Mouse (Mus musculus) C2C12 (cell line): ENCODE results near the gene Tox2. TPM values are rescaled to one million over a fixed set of nuclear protein-coding genes. Genes with fewer than 3 reads are reported as not detected.
A peak's percentile ranks its signal among the peaks of the same experiment; 100 is the strongest.

Source experiments
- H3K27me3 ChIP-seq: one replicate; pipeline ENCODE4 v1.6.1; 2011; ENCODE audit not compliant: control insufficient read depth, insufficient read depth, insufficient read length
- H3K36me3 ChIP-seq: one replicate; pipeline ENCODE4 v1.6.1; 2011; ENCODE audit not compliant: control insufficient read depth, insufficient read depth
- H3K4me3 ChIP-seq: one replicate; pipeline ENCODE4 v1.5.1; 2011; ENCODE audit warnings: mild to moderate bottlenecking, control low read depth; ENCODE audit not compliant: poor library complexity, insufficient read depth, severe bottlenecking
- H3K79me2 ChIP-seq: one replicate; pipeline ENCODE4 v1.6.1; 2011; ENCODE audit not compliant: control insufficient read depth, insufficient read depth
- H3K79me3 ChIP-seq: one replicate; pipeline ENCODE4 v1.6.1; 2011; ENCODE audit warnings: low read depth, control low read depth
- H3ac ChIP-seq: one replicate; pipeline ENCODE3; 2011; ENCODE audit warnings: low read depth; ENCODE audit not compliant: control insufficient read depth, insufficient read length
- CEBPB ChIP-seq: IDR thresholded peaks from one replicate; pipeline ENCODE4 v1.6.1; 2011; ENCODE audit warnings: low read depth, mild to moderate bottlenecking, control low read depth, moderate library complexity
- CTCF ChIP-seq: IDR thresholded peaks from one replicate; pipeline ENCODE4 v1.5.1; 2011; ENCODE audit not compliant: control insufficient read depth, insufficient read depth, insufficient read length
- FOSL1 ChIP-seq: IDR thresholded peaks from one replicate; pipeline ENCODE4 v1.8.0; 2011; ENCODE audit warnings: mild to moderate bottlenecking, low read length; ENCODE audit not compliant: poor library complexity, insufficient read depth, severe bottlenecking
- MAX ChIP-seq: IDR thresholded peaks from one replicate; pipeline ENCODE4 v1.6.1; 2011; ENCODE audit warnings: mild to moderate bottlenecking, control low read depth
- MYOD1 ChIP-seq: IDR thresholded peaks from one replicate; pipeline ENCODE4 v1.6.1; 2011; ENCODE audit warnings: low read depth; ENCODE audit not compliant: control insufficient read depth, insufficient read length
- MYOG ChIP-seq: IDR thresholded peaks from one replicate; pipeline ENCODE4 v1.6.1; 2011; ENCODE audit not compliant: control insufficient read depth, insufficient read length; ENCODE audit errors: extremely low read depth
- USF1 ChIP-seq: IDR thresholded peaks from one replicate; pipeline ENCODE4 v1.6.1; 2011; ENCODE audit warnings: low read depth, mild to moderate bottlenecking, control low read depth, moderate library complexity
- long read RNA-seq, 2 experiments: library from polyadenylated mRNA; unstranded; transcript quantifications; one replicate each; pipeline ENCODE4 v2.0.0; 2019 to 2020
- polyA plus RNA-seq: library from polyadenylated mRNA; unstranded; fragments of >200 nt; fragmentation: generic; extraction: Trizol; gene quantifications from one replicate; pipeline ENCODE4 v1.2.1, GENCODE M21; 2012; ENCODE audit warnings: missing spikeins

Gene Tox2
- polyA plus RNA-seq = 0.14 TPM
- long read RNA-seq, experiment 1 = 0 reads
- long read RNA-seq, experiment 2, partial matches to known transcripts = 0 of 1 reads
- long read RNA-seq, experiment 2, other reads (novel, unspliced or antisense) = 1 of 1 reads

- no peaks in the 10 kb centered on the region for H3K36me3 ChIP-seq
- no peak within 1 kb of the TSS for H3K4me3 ChIP-seq
- no peaks in the 10 kb centered on the region for H3K79me3 ChIP-seq
- TF ChIP-seq FOSL1 (no peak), CEBPB (no peak), MYOD1 (no peak), CTCF (no peak), MYOG (no peak), MAX (no peak), USF1 (no peak)
- H3K79me2 ChIP-seq = no peaks in the 10 kb centered on the region
- H3ac ChIP-seq = peak within 1 kb of the TSS; percentile 2
- H3K27me3 ChIP-seq = peaks cover 24% of the 10 kb centered on the region
Observed at GRCm38 (mm10) chr2:163202884-163203634, at the start of gene Tox2. Gene Tox2, plus strand, starts transcription at chr2:163203125.

GRCm38 (mm10) chr2:163154673-163155072 is 48.3 kb upstream of the Tox2 start:
- H3K79me2 ChIP-seq = no peaks in the 10 kb centered on the region
- no peaks in the 10 kb centered on the region for H3K79me3 ChIP-seq
- H3K4me3 ChIP-seq = no peak overlapping the region
- H3K36me3 ChIP-seq = no peaks in the 10 kb centered on the region
- H3ac ChIP-seq = no peak overlapping the region
- no peaks in the 10 kb centered on the region for H3K27me3 ChIP-seq
- TF ChIP-seq MAX (no peak), FOSL1 (no peak), MYOG (no peak), MYOD1 (no peak), USF1 (no peak)

- no peaks in the 10 kb centered on the region for H3K36me3 ChIP-seq
- no peaks in the 10 kb centered on the region for H3K79me2 ChIP-seq
- TF ChIP-seq FOSL1 (no peak), MAX (no peak), USF1 (no peak), MYOG (no peak), MYOD1 (no peak), CTCF (no peak), CEBPB (no peak)
- H3K79me3 ChIP-seq = no peaks in the 10 kb centered on the region
- no peak overlapping the region for H3ac ChIP-seq
- no peaks in the 10 kb centered on the region for H3K27me3 ChIP-seq
- H3K4me3 ChIP-seq = no peak overlapping the region
Observed at GRCm38 (mm10) chr2:163158979-163159378, 43.9 kb upstream of the Tox2 start.

GRCm38 (mm10) chr2:163164461-163164990 is 38.4 kb upstream of the Tox2 start:
- no peaks in the 10 kb centered on the region for H3K79me3 ChIP-seq
- no peak overlapping the region for H3K4me3 ChIP-seq
- no peak for TF ChIP-seq USF1
- no peak for TF ChIP-seq MYOD1
- TF ChIP-seq MAX = no peak
- TF ChIP-seq FOSL1 = no peak
- TF ChIP-seq MYOG = no peak
- no peaks in the 10 kb centered on the region for H3K36me3 ChIP-seq
- no peaks in the 10 kb centered on the region for H3K79me2 ChIP-seq
- no peaks in the 10 kb centered on the region for H3K27me3 ChIP-seq
- H3ac ChIP-seq = no peak overlapping the region

GRCm38 (mm10) chr2:163166067-163166805 is 36.7 kb upstream of the Tox2 start:
- H3K79me2 ChIP-seq = no peaks in the 10 kb centered on the region
- H3K79me3 ChIP-seq = no peaks in the 10 kb centered on the region
- H3K36me3 ChIP-seq = no peaks in the 10 kb centered on the region
- no peak overlapping the region for H3K4me3 ChIP-seq
- H3ac ChIP-seq = no peak overlapping the region
- TF ChIP-seq USF1 (no peak), MYOG (no peak), MYOD1 (no peak)
- peaks cover under 1% of the 10 kb centered on the region for H3K27me3 ChIP-seq
